Mouse (Mus musculus): ENCODE results near the gene Cacna2d4. TPM values are rescaled to one million over a fixed set of nuclear protein-coding genes. Genes with fewer than 3 reads are reported as not detected.

Gene Cacna2d4
- polyA plus RNA-seq, 1 experiment from 2014 or later = not detected

- ATAC-seq (ENCODE audit: insufficient read depth, low FRiP score) = no peak
- H3K27ac ChIP-seq (ENCODE audit: low read length) = no peak overlapping the region
- H3K9ac ChIP-seq (ENCODE audit: low read length) = no peak overlapping the region
- no peak overlapping the region for H3K4me3 ChIP-seq (replicated peaks; ENCODE audit: low read length)
- WGBS = 63% methylated on average over 3 of the region's 3 CpGs
- H3K4me2 ChIP-seq (ENCODE audit: low read depth, low read length) = no peak overlapping the region
- H3K36me3 ChIP-seq (ENCODE audit: control insufficient read depth, insufficient read depth, low read length) = no peaks in the 10 kb centered on the region
- no peaks in the 10 kb centered on the region for H3K9me3 ChIP-seq (replicated peaks; ENCODE audit: control insufficient read depth, low read length)
- no peaks in the 10 kb centered on the region for H3K4me1 ChIP-seq (ENCODE audit: control insufficient read depth, insufficient read depth, low read length)
- no peaks in the 10 kb centered on the region for H3K27me3 ChIP-seq (ENCODE audit: control insufficient read depth, insufficient read depth, low read length)
These were observed 101.0 kb downstream of the Cacna2d4 start for GRCm38 (mm10) chr6:119337287-119337686.

GRCm38 (mm10) chr6:119338121-119338912 lies 102.0 kb downstream of the Cacna2d4 start:
- 40% methylated on average over 11 of the region's 11 CpGs for WGBS
- no peaks in the 10 kb centered on the region for H3K4me1 ChIP-seq (ENCODE audit: control insufficient read depth, insufficient read depth, low read length)
- no peaks in the 10 kb centered on the region for H3K9me3 ChIP-seq (replicated peaks; ENCODE audit: control insufficient read depth, low read length)
- no peaks in the 10 kb centered on the region for H3K36me3 ChIP-seq (ENCODE audit: control insufficient read depth, insufficient read depth, low read length)
- no peak overlapping the region for H3K4me2 ChIP-seq (ENCODE audit: low read depth, low read length)
- no peaks in the 10 kb centered on the region for H3K27me3 ChIP-seq (ENCODE audit: control insufficient read depth, insufficient read depth, low read length)
- no peak overlapping the region for H3K27ac ChIP-seq (ENCODE audit: low read length)
- ATAC-seq (ENCODE audit: insufficient read depth, low FRiP score) = no peak
- H3K9ac ChIP-seq (ENCODE audit: low read length) = no peak overlapping the region
- no peak overlapping the region for H3K4me3 ChIP-seq (replicated peaks; ENCODE audit: low read length)

- H3K4me1 ChIP-seq (ENCODE audit: control insufficient read depth, insufficient read depth, low read length) = no peaks in the 10 kb centered on the region
- ATAC-seq (ENCODE audit: insufficient read depth, low FRiP score) = peak; percentile 59; the same call in 1 of the 2 replicates
- no peak overlapping the region for H3K4me3 ChIP-seq (replicated peaks; ENCODE audit: low read length)
- no peak overlapping the region for H3K4me2 ChIP-seq (ENCODE audit: low read depth, low read length)
- H3K27ac ChIP-seq (ENCODE audit: low read length) = no peak overlapping the region
- H3K36me3 ChIP-seq (ENCODE audit: control insufficient read depth, insufficient read depth, low read length) = no peaks in the 10 kb centered on the region
- no peaks in the 10 kb centered on the region for H3K27me3 ChIP-seq (ENCODE audit: control insufficient read depth, insufficient read depth, low read length)
- H3K9me3 ChIP-seq (replicated peaks; ENCODE audit: control insufficient read depth, low read length) = no peaks in the 10 kb centered on the region
- no peak overlapping the region for H3K9ac ChIP-seq (ENCODE audit: low read length)
These were observed 105.1 kb downstream of the Cacna2d4 start for GRCm38 (mm10) chr6:119341409-119341808.

GRCm38 (mm10) chr6:119346257-119346656 lies 109.9 kb downstream of the Cacna2d4 start:
- no peak overlapping the region for H3K9ac ChIP-seq (ENCODE audit: low read length)
- 53% methylated on average over 10 of the region's 10 CpGs for WGBS
- H3K9me3 ChIP-seq (replicated peaks; ENCODE audit: control insufficient read depth, low read length) = no peaks in the 10 kb centered on the region
- H3K27ac ChIP-seq (ENCODE audit: low read length) = no peak overlapping the region
- H3K4me1 ChIP-seq (ENCODE audit: control insufficient read depth, insufficient read depth, low read length) = no peaks in the 10 kb centered on the region
- H3K4me2 ChIP-seq (ENCODE audit: low read depth, low read length) = no peak overlapping the region
- ATAC-seq (ENCODE audit: insufficient read depth, low FRiP score) = no peak
- no peaks in the 10 kb centered on the region for H3K36me3 ChIP-seq (ENCODE audit: control insufficient read depth, insufficient read depth, low read length)
- H3K4me3 ChIP-seq (replicated peaks; ENCODE audit: low read length) = no peak overlapping the region
- no peaks in the 10 kb centered on the region for H3K27me3 ChIP-seq (ENCODE audit: control insufficient read depth, insufficient read depth, low read length)

- Histone ChIP-seq H3K9me3 (replicated peaks; ENCODE audit: control insufficient read depth, low read length) (no peaks in the 10 kb centered on the region), H3K36me3 (ENCODE audit: control insufficient read depth, insufficient read depth, low read length) (no peaks in the 10 kb centered on the region), H3K27ac (ENCODE audit: low read length) (no peak overlapping the region), H3K27me3 (ENCODE audit: control insufficient read depth, insufficient read depth, low read length) (no peaks in the 10 kb centered on the region), H3K4me3 (replicated peaks; ENCODE audit: low read length) (no peak overlapping the region), H3K4me2 (ENCODE audit: low read depth, low read length) (no peak overlapping the region), H3K9ac (ENCODE audit: low read length) (no peak overlapping the region), H3K4me1 (ENCODE audit: control insufficient read depth, insufficient read depth, low read length) (no peaks in the 10 kb centered on the region)
- ATAC-seq (ENCODE audit: insufficient read depth, low FRiP score) = no peak
- WGBS = 69% methylated on average over 5 of the region's 5 CpGs
These were observed 111.5 kb downstream of the Cacna2d4 start for GRCm38 (mm10) chr6:119347813-119348212.

- H3K27me3 ChIP-seq (ENCODE audit: control insufficient read depth, insufficient read depth, low read length) = no peaks in the 10 kb centered on the region
- H3K4me3 ChIP-seq (replicated peaks; ENCODE audit: low read length) = no peak overlapping the region
- H3K27ac ChIP-seq (ENCODE audit: low read length) = no peak overlapping the region
- H3K4me1 ChIP-seq (ENCODE audit: control insufficient read depth, insufficient read depth, low read length) = no peaks in the 10 kb centered on the region
- 0% methylated on average over 1 of the region's 1 CpGs for WGBS
- H3K4me2 ChIP-seq (ENCODE audit: low read depth, low read length) = no peak overlapping the region
- no peaks in the 10 kb centered on the region for H3K9me3 ChIP-seq (replicated peaks; ENCODE audit: control insufficient read depth, low read length)
- H3K36me3 ChIP-seq (ENCODE audit: control insufficient read depth, insufficient read depth, low read length) = no peaks in the 10 kb centered on the region
- ATAC-seq (ENCODE audit: insufficient read depth, low FRiP score) = no peak
- H3K9ac ChIP-seq (ENCODE audit: low read length) = no peak overlapping the region
These were observed 111.9 kb downstream of the Cacna2d4 start for GRCm38 (mm10) chr6:119348234-119348633.

GRCm38 (mm10) chr6:119350703-119351198 lies 114.4 kb downstream of the Cacna2d4 start:
- Histone ChIP-seq H3K4me3 (replicated peaks; ENCODE audit: low read length) (no peak overlapping the region), H3K9ac (ENCODE audit: low read length) (no peak overlapping the region), H3K36me3 (ENCODE audit: control insufficient read depth, insufficient read depth, low read length) (no peaks in the 10 kb centered on the region; the same call in 1 of the 2 replicates), H3K9me3 (replicated peaks; ENCODE audit: control insufficient read depth, low read length) (no peaks in the 10 kb centered on the region), H3K27me3 (ENCODE audit: control insufficient read depth, insufficient read depth, low read length) (no peaks in the 10 kb centered on the region), H3K4me1 (ENCODE audit: control insufficient read depth, insufficient read depth, low read length) (no peaks in the 10 kb centered on the region), H3K4me2 (ENCODE audit: low read depth, low read length) (no peak overlapping the region), H3K27ac (ENCODE audit: low read length) (no peak overlapping the region)
- 79% methylated on average over 9 of the region's 9 CpGs for WGBS
- ATAC-seq (ENCODE audit: insufficient read depth, low FRiP score) = no peak

GRCm38 (mm10) chr6:119351656-119352055 lies 115.3 kb downstream of the Cacna2d4 start:
- no peaks in the 10 kb centered on the region for H3K27me3 ChIP-seq (ENCODE audit: control insufficient read depth, insufficient read depth, low read length)
- no peak overlapping the region for H3K27ac ChIP-seq (ENCODE audit: low read length)
- H3K4me3 ChIP-seq (replicated peaks; ENCODE audit: low read length) = no peak overlapping the region
- ATAC-seq (ENCODE audit: insufficient read depth, low FRiP score) = no peak
- H3K9me3 ChIP-seq (replicated peaks; ENCODE audit: control insufficient read depth, low read length) = no peaks in the 10 kb centered on the region
- H3K9ac ChIP-seq (ENCODE audit: low read length) = no peak overlapping the region
- H3K36me3 ChIP-seq (ENCODE audit: control insufficient read depth, insufficient read depth, low read length) = peaks cover under 1% of the 10 kb centered on the region; the same call in 1 of the 2 replicates
- H3K4me2 ChIP-seq (ENCODE audit: low read depth, low read length) = no peak overlapping the region
- 78% methylated on average over 8 of the region's 8 CpGs for WGBS
- H3K4me1 ChIP-seq (ENCODE audit: control insufficient read depth, insufficient read depth, low read length) = no peaks in the 10 kb centered on the region

GRCm38 (mm10) chr6:119352501-119352900 lies 116.2 kb downstream of the Cacna2d4 start:
- Histone ChIP-seq H3K9me3 (replicated peaks; ENCODE audit: control insufficient read depth, low read length) (no peaks in the 10 kb centered on the region), H3K27me3 (ENCODE audit: control insufficient read depth, insufficient read depth, low read length) (no peaks in the 10 kb centered on the region), H3K4me1 (ENCODE audit: control insufficient read depth, insufficient read depth, low read length) (no peaks in the 10 kb centered on the region), H3K27ac (ENCODE audit: low read length) (no peak overlapping the region), H3K36me3 (ENCODE audit: control insufficient read depth, insufficient read depth, low read length) (peaks cover 6% of the 10 kb centered on the region), H3K4me3 (replicated peaks; ENCODE audit: low read length) (no peak overlapping the region), H3K4me2 (ENCODE audit: low read depth, low read length) (no peak overlapping the region), H3K9ac (ENCODE audit: low read length) (no peak overlapping the region)
- WGBS = 76% methylated on average over 6 of the region's 6 CpGs
- ATAC-seq (ENCODE audit: insufficient read depth, low FRiP score) = no peak

All from stomach, embryonic 16.5 days (tissue).